Mouse (Mus musculus) embryo, embryonic 10 days (tissue): ENCODE results near the gene Ros1.
A peak's percentile ranks its signal among the peaks of the same experiment; 100 is the strongest.

Source experiments
- DNase-seq: peaks from one replicate; pipeline ENCODE4 v3.0.0-alpha.2; 2015; ENCODE audit warnings: low spot score

The Ros1 gene

DNA sequence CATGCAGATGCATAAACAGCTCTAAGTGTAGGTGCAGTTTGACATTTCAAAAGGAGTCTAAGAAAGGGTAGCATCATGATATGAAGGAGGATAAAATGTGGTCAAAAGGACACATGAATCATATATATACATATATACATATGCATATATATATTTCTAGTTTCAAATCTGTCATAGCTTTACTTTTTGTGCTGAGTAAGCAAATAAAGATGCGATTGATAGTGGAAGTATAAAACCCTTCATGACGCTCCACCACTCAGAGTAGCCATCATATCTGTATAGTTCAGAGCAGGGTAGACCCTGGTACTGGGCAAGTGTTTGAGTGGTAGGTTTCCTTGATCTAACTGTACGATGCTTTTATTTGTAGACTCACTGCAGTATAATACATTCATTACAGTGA is 35.3 kb downstream of the Ros1 start:
- no peak for DNase-seq

DNA sequence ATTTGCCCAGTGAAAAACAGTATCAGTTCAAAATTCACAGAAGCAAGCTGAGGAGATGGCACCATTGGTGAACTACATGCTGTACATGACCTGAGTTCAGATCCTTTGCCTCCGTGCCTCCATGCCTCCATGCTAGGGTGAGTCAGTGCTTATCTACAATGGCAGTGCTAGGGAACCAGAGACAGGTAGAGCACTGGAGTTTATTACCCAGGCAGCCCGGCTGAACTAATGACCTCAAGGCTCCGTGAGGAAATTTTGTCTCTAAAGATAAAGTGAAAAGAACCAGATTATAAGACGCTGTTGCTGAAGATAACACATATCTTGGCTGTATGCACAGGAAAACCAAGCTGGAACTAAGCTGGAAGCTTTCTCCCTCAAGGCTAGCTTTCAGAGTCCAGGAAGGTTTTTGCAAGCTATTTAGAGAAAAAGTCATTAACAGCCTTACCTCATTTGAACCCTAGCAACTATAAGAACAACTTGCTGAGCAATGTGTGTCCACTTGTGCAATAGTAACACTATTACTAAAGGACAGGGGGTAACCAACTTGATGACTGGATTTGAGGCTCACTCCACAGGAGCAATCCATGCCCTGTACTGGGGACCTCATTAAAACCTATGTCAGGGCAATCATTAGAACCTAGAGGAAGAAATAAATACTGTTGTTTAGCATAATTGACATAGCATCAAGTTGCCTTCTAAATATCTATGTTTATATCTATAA is 61.5 kb downstream of the Ros1 start:
- DNase-seq = no peak

GRCm38 (mm10) chr10:52130762-52131161 is 64.3 kb downstream of the Ros1 start:
- peak; percentile 7 for DNase-seq

DNA sequence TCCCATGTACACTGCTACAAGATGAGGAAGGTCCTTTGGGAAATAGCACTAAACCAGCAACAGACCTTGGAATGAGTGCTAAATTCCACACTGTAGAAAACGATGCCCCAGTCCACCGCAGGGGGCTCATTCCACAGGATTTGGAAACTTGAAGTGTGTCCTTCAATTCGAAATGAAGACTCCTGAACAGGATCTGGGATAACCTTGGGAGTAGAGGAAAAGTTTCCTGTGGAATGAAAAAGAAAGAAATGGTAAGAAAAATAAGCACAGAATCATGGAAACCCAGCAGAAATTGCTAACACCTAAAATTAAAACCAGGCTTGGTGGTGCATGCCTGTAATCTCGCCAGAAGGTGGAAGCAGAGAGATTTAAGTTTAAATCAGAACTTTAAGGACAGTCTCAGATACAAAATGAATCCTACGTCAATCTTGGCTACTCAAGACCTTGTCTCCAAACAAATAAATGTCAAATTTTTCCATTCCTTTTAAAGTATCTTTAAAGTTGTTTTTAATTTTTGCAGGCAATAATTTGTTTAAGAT is 66.1 kb downstream of the Ros1 start:
- peak; percentile 20 for DNase-seq

DNA sequence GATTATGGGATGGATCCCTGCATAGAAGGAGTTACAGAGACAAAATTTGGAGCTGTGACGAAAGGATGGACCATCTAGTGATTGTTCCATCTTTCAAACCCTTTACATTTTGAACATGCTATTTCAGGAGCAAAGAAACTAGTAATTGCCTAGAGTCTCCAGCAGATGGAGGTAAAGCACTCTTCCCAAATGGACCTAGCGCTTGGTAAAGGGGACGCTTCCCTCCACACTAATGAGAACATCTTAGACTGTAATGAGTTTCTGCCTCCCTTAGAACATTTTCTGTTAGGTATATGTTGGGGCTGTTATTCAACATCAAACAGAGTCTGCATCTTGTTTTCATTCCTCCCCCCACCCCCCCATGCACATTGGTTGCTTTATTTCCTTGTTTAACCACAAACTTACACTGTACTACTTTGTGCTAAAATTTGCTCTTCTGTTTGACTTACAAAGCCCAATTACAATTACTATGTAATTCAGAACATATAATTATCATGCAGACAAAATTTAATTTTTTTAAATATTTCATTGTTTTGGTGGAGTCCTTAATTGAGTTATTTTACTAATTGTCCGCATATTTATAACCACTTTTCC is 88.8 kb downstream of the Ros1 start:
- peak; percentile 77 for DNase-seq

DNA sequence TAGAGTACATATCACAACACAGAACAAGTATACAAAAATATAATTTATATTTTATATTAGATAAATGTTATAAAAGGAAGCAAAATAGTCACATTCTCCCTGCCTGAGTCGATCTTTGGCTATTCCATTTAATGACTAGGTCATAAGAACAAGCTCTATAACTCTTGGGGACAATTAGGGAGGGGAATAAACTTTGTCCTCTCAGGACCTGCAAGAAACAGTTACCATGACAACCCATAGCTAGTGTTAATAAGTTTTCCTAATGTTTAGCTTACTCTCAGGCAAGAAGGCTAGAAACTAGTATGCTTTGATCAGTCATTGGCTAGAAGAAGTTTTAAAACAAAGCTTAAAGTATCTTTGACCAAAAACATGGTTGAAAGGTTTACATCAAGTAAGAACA is 93.8 kb downstream of the Ros1 start:
- DNase-seq = no peak

DNA sequence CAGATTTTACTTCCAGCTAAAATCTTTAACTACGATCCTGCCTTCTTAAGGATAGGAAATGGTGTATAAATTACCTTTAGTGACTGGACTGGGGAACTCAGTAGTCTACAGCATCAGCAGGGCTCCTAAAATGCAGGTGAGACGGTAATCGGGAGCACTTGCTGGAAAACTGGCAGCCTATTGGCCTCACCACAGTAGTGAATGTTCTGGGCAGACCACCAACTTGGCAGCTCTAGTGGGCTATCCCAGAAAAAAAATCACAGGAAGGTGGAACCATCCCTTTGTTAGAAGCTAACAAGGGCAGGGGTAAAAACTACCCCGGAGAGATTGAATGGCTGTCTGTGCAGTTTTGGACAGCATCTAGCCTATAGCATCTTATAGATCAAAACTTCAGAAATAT is 102.9 kb downstream of the Ros1 start:
- DNase-seq = no peak

- DNase-seq = no peak
Measured at GRCm38 (mm10) chr10:52086681-52087080, 108.4 kb downstream of the Ros1 start.

DNA sequence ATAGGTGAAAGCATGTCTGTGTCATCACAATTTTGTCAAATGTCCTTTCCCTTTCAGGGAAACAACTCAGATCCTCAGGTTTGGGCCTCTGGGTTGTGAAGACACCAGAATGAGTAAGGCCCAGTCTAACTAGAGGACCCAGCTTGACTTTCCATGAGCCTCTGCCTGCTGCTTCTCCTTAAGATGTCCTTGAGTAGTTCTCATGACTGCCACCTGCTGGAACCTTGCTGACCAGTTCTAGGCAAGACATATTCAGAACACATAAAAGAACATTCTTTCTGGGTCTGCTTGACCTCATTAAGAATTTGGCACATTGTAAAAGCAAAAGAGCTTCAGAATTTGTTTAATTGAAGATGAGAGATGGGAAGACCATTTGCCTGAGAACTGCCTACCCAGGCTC is 122.6 kb downstream of the Ros1 start:
- peak; percentile 79 for DNase-seq

- DNase-seq = no peak
Measured at GRCm38 (mm10) chr10:52048287-52048686, 146.8 kb downstream of the Ros1 start.

DNA sequence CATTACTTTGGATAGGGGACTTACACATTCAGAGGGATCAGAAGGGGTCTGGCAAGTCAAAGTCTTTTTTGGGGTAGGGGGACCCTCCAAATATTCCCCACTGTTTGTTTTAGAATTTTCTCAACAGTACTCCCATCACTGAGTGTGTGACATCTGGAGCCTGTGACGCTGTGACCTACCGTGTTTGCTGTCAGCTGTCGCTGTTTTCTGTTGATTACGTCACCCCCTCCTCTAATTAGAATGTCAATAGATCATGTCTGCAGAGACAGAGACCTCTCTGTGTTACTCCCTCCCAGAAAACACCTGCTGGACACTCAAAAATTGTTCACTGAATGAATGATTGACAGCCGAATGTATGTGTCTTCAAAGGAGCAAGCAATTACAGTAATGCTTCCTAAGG is 152.0 kb downstream of the Ros1 start:
- DNase-seq = no peak

GRCm38 (mm10) chr10:52039392-52039791 is 155.7 kb downstream of the Ros1 start:
- DNase-seq = no peak

GRCm38 (mm10) chr10:52033729-52034128 is 161.3 kb downstream of the Ros1 start:
- DNase-seq = no peak

- DNase-seq = peak; percentile 41
Measured at GRCm38 (mm10) chr10:52029421-52030080, 165.5 kb downstream of the Ros1 start.

- DNase-seq = no peak
Measured at GRCm38 (mm10) chr10:52028561-52029370, 166.3 kb downstream of the Ros1 start.

DNA sequence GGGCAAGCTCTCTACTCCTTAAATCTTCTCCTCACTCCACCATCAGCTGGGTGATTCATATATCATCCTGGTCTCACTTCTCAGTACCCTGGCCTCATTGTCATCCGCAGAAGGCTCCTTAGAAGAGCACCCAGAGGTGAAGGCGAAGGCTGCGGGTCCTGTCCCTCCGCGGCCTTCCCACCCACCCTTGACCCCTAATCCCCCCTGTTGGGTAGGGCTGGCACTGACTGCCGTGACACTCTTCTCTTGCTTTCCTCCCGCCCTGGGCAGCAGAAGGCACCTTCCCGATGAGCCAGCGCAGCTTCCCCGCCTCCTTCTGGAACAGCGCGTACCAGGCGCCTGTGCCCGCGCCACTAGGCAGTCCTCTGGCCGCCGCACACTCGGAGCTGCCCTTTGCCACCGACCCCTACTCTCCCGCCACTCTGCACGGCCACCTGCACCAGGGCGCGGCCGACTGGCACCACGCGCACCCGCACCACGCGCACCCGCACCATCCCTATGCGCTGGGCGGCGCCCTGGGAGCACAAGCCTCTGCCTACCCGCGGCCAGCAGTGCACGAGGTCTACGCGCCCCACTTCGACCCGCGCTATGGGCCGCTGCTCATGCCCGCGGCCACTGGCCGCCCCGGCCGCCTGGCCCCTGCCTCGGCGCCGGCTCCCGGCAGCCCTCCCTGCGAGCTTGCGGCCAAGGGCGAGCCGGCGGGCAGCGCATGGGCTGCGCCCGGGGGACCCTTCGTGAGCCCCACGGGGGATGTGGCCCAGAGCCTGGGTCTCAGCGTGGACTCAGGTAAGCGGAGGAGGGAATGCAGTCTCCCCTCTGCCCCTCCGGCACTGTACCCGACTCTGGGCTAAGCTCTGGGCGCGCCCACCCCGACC is 167.6 kb downstream of the Ros1 start:
- peak; percentile 56 for DNase-seq

DNA sequence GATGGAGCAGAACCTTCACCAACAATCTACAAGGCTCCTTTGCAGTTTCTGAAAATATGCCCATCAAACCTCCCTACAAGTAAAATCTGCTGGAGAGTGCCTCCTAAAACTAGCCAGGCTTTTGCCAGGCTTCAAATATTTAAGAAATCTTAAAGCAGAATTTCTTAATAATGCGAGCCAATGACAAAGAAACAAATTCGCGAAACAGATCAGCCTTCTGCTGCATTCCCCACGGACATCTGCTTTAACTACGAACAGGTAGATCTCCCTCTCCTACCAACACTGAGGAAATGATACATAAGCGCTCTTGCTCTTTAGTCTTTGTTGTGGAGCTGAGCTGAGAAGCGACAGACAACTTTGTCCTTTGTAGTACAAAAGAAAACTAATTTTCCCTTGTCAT is 169.2 kb downstream of the Ros1 start:
- no peak for DNase-seq

DNA sequence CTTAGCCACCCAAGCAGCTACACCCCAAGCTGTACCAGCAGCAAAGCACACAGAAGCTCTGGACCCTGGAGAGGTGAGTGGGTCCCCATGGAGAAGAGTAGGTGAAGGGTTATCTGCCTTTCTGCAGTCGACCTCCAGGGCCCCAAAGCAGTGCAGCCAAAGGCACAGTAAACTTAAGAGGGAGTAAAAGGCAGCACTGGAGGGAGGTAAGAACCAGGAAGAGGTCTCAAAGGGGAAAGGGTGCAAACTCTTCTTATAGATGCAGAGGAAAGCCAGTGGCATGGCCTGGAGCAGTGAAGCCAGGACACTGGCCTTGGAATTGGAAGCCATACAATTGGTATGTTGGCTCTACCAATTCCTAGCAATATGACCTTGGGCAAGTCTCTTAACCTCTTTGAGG is 169.8 kb downstream of the Ros1 start:
- DNase-seq = no peak

GRCm38 (mm10) chr10:52024053-52024410 is 171.0 kb downstream of the Ros1 start:
- DNase-seq = no peak

- DNase-seq = peak; percentile 16
Measured at GRCm38 (mm10) chr10:52023213-52024052, 171.6 kb downstream of the Ros1 start.
